Mouse (Mus musculus): Measurements from ENCODE around the gene Hsd11b2. TPM values are rescaled to one million over a fixed set of nuclear protein-coding genes. Genes with fewer than 3 reads are reported as not detected.

The Hsd11b2 gene
- total RNA-seq, 2 experiments from 2014 or later: not detected

DNA sequence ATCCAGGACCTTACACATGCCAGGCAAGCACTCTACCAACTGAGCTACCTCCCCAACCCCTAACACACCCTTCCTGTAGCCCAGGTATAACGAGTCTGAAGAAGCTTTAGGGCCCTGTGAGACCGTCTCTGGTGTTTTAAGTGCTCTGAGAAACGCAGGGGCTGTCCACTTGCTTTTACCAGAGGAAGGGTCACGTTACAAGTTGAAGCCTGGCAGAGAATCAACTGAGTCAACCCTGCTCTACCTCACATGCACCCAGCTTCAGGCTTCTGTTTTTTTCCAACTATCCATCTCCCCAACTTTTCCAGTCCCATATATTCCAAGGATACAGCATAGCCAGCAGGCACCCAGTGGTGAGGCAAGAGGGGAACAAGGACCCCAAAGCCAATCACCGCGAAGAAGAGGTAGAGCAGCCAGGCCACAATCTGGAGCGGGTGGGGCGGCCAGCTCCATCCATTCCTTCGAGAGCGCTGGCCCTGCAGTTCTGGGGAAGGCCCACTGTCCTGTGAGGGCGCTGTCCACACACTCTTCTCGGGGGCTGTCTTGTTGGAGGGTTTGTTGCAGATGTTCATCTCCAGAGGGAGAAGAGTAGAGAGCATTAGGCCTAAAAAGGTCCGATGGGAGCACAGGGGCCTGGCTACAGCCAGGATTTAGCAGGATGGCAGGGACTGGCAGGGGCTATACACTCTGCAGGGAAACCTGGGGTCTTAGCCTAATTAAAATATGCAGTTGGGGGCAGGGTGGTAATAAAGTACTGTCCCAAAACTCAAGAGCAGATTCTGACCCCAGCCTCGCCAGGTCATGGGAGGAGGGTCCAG, 35.1 kb upstream of the Hsd11b2 start:
- ATAC-seq (replicated peaks; ENCODE audit: low FRiP score, poor library complexity, severe bottlenecking): no peak

- ATAC-seq (replicated peaks; ENCODE audit: low FRiP score, poor library complexity, severe bottlenecking): no peak
Observed at GRCm38 (mm10) chr8:105484030-105484368, 34.6 kb upstream of the Hsd11b2 start.

DNA sequence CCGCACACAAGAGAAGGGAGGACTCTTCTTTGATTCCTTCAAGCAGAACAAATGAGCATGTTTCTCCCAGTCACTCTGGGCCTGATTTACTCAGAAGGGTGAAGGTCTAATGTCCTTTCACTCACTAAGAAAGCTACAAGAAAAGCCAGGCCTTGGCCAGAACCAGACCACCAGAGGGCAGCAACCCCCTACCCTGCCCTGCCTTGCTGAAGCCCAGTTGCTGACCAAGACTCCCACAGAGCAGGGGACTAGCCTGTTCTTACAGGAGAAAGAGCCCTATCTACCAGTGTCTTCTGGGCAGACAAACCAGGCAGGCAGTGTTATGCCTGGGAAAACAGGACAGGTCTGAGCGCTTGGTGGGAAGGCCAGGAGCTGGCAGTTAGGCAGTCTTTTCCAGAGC, 34.2 kb upstream of the Hsd11b2 start:
- ATAC-seq (replicated peaks; ENCODE audit: low FRiP score, poor library complexity, severe bottlenecking): 0 out of 2 replicates have a peak, but pooled peaks have one; percentile 16

DNA sequence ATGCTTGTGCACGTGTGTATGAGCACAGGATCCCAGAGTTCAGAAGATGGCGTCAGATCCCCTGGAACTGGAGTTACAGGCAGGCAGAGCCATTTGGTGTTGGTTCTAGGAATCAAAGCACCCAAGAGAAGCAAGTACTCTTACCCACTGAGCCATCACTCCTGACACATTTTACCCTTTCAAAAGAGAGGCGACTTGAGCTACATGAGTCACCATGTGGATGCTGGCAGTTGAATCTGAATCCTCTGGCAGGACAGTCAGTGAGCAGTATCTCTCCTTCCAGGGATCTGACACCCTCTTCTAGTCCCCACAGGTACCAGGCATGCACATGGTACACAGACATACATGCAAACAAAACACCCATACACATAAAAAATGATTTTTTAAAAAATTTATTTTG, 30.5 kb upstream of the Hsd11b2 start:
- no peak for ATAC-seq (replicated peaks; ENCODE audit: low FRiP score, poor library complexity, severe bottlenecking)

DNA sequence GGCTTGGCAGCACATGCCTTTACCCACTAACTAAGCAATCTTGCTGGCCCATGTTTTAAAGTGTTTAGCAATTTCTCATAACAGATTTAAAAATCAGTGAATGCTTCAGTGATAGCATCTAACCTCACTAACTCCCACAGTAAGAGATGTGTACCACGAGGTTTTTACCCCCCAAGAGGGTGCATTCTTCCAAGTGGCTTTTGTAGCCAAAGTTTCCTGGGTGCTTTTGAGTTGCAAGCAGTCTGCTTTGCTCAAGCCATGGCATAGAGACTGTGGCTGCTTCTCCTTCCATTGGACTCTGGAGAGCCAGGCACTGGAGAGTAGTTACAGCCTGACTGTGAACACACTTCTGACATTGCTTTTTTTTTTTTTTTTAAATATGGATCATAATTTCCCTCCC, 29.3 kb upstream of the Hsd11b2 start:
- no peak for ATAC-seq (replicated peaks; ENCODE audit: low FRiP score, poor library complexity, severe bottlenecking)

DNA sequence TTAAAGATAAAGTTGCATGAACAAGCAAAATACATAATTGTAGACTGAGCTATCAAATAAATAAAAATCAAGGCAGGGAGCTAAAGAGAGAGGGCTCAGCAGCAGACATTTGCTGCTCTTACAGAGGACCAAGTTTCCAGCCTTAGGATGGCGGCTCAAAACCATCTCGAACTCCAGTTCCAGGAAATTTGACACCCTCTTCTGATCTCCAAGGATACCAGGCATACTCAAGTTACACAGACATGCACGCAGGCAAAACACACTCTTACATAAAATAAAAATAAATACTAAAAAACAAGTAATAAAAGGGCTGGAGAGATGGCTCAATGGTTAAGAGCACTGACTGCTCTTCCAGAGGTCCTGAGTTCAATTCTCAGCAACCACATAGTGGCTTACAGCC, 25.1 kb upstream of the Hsd11b2 start:
- no peak for ATAC-seq (replicated peaks; ENCODE audit: low FRiP score, poor library complexity, severe bottlenecking)

GRCm38 (mm10) chr8:105494566-105494965, 24.0 kb upstream of the Hsd11b2 start:
- ATAC-seq (replicated peaks; ENCODE audit: low FRiP score, poor library complexity, severe bottlenecking): no peak

DNA sequence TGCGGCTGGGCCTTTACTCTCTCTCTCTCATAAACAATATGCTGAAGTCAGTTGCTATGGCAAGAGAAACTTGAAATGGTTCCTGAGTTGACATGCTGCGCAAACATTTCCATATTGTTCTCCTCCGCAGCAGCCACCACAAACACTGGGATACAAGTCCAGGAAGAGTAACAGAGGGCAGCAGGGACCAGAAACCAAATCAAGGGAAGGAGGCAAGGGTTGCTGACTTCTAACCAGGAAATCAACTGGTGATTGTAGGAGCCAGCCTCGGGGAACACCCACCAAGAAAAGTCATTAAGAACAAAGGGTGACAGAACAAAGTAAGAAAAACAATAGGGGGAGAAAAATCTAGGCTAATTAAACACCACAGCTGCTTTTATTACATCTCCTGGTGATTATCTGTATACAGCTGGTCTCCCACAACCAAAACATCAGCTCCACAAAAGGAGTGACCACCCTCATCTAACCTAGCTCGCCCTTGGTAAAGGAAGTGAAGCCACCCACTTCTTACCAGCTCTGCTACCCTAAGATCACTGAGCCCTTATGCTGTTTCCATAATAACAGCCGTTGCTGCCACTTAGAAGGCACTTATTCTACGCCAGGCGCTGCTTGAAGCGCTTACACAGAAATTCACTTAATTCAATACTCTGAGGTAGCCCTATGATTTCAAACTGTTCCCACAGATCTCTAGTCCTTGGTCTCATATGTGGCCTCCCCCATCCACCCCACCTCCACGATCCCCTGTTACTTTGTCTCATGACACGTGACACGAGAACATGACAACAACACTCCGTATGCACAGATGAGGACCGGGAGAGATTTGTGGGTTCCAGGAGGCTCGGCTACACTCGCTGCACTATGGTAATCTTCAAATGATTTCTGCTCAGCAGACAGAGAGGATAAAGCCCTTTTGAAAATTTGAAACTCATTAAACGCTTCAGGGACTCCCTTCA, 22.9 kb upstream of the Hsd11b2 start:
- ATAC-seq (replicated peaks; ENCODE audit: low FRiP score, poor library complexity, severe bottlenecking): no peak

GRCm38 (mm10) chr8:105496439-105497180, 21.9 kb upstream of the Hsd11b2 start, which contains the start of gene Zdhhc1:
TSS of gene Zdhhc1 (minus strand) at chr8:105496902.
- ATAC-seq (replicated peaks; ENCODE audit: low FRiP score, poor library complexity, severe bottlenecking): peak; percentile 92

GRCm38 (mm10) chr8:105499787-105500186, 18.8 kb upstream of the Hsd11b2 start:
- no peak for ATAC-seq (replicated peaks; ENCODE audit: low FRiP score, poor library complexity, severe bottlenecking)

DNA sequence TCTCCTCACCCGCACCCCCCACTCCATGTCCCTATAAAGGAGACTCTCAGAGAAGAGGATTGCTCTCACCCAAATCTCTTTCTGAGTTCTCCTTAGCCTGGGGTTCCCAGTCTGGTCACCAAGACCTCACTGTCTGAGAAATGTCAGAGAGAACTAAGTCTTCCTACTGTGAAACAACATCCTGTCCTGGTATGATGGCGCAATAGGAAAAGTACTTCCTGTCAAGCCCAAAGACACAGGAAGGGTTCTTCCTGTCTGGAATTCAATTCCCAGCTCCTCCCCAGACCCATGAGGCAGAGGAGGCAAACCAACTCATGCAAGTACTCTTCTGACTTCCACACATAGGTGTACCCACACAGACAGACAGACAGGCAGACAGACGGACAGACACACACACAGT, 13.9 kb upstream of the Hsd11b2 start:
- no peak for ATAC-seq (replicated peaks; ENCODE audit: low FRiP score, poor library complexity, severe bottlenecking)

GRCm38 (mm10) chr8:105506977-105507376, 11.6 kb upstream of the Hsd11b2 start:
- ATAC-seq (replicated peaks; ENCODE audit: low FRiP score, poor library complexity, severe bottlenecking): no peak

- no peak for ATAC-seq (replicated peaks; ENCODE audit: low FRiP score, poor library complexity, severe bottlenecking)
Observed at GRCm38 (mm10) chr8:105508758-105509157, 9.8 kb upstream of the Hsd11b2 start.

DNA sequence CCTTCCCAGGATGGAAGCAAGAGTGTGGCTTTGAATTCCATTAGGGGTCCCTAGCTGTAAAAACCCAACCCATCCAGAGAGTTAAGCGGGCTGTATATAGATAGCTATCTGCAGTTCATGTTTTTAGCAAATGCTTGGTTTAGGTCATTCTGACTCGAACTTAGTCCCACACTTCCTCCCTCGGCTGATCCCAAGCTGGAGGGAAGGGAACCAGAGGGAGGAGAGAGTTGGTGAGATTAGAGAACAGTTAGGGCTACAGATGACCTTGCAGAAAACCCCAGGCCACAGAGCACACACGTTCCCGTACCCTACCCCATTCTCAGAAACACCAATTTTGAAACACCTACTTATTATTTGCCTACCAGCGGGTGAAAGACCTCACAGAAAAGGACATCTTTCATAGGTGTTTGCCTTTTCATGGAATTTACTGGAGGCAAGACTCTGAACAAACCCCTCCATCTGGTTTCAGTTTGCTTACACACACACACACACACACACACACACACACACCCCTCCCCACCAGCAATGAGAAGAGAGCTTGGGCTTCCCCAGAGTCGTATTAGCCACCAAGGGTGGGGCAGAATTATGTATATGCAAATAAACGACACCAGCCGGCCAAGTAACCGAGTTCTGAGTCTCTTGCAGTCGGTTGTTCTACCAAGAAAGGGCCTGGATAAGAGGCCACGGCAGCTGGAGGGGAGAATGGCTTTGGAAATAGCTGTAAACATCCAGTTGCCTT, 8.4 kb upstream of the Hsd11b2 start:
- no peak for ATAC-seq (replicated peaks; ENCODE audit: low FRiP score, poor library complexity, severe bottlenecking)

- no peak for ATAC-seq (replicated peaks; ENCODE audit: low FRiP score, poor library complexity, severe bottlenecking)
Observed at GRCm38 (mm10) chr8:105514194-105514593, 4.4 kb upstream of the Hsd11b2 start.

- ATAC-seq (replicated peaks; ENCODE audit: low FRiP score, poor library complexity, severe bottlenecking): no peak
Observed at GRCm38 (mm10) chr8:105514656-105515055, 3.9 kb upstream of the Hsd11b2 start.

GRCm38 (mm10) chr8:105516018-105516645, 2.4 kb upstream of the Hsd11b2 start:
- ATAC-seq (replicated peaks; ENCODE audit: low FRiP score, poor library complexity, severe bottlenecking): peak; percentile 74

- ATAC-seq (replicated peaks; ENCODE audit: low FRiP score, poor library complexity, severe bottlenecking): no peak
Observed at GRCm38 (mm10) chr8:105517346-105517745, 1.2 kb upstream of the Hsd11b2 start.

- ATAC-seq (replicated peaks; ENCODE audit: low FRiP score, poor library complexity, severe bottlenecking): no peak
Observed at GRCm38 (mm10) chr8:105519591-105519990, 1.0 kb downstream of the Hsd11b2 start.
